Mouse (Mus musculus): ENCODE data around the gene Fbxl21. TPM values are rescaled to one million over a fixed set of nuclear protein-coding genes. Genes with fewer than 3 reads are reported as not detected.
A peak's percentile ranks its signal among the peaks of the same experiment; 100 is the strongest.

Fbxl21 gene
- polyA plus RNA-seq, 1 experiment from 2014 or later = 2.8 TPM

GRCm38 (mm10) chr13:56582720-56583119 lies 60.4 kb downstream of the Fbxl21 start:
- ATAC-seq (ENCODE audit: insufficient number of reproducible peaks, insufficient read depth, low FRiP score, low TSS enrichment, low read depth) = no peak
- H3K36me3 ChIP-seq = no peaks in the 10 kb centered on the region
- H3K4me1 ChIP-seq = peaks cover 35% of the 10 kb centered on the region
- H3K27ac ChIP-seq = peak overlapping the region; percentile 95
- WGBS = 27% methylated on average over 3 of the region's 3 CpGs
- H3K9ac ChIP-seq = 0 out of 2 replicates have a peak overlapping the region, but pooled peaks have one; percentile 21
- H3K9me3 ChIP-seq = no peaks in the 10 kb centered on the region
- H3K4me2 ChIP-seq = no peak overlapping the region
- no peaks in the 10 kb centered on the region for H3K27me3 ChIP-seq
- no peak overlapping the region for H3K4me3 ChIP-seq

- no peak for ATAC-seq (ENCODE audit: insufficient number of reproducible peaks, insufficient read depth, low FRiP score, low TSS enrichment, low read depth)
- peaks cover 31% of the 10 kb centered on the region for H3K4me1 ChIP-seq
- H3K27ac ChIP-seq = no peak overlapping the region
- WGBS = 74% methylated on average over 3 of the region's 3 CpGs
- H3K4me3 ChIP-seq = no peak overlapping the region
- no peaks in the 10 kb centered on the region for H3K9me3 ChIP-seq
- H3K4me2 ChIP-seq = no peak overlapping the region
- H3K9ac ChIP-seq = no peak overlapping the region
- no peaks in the 10 kb centered on the region for H3K27me3 ChIP-seq
- no peaks in the 10 kb centered on the region for H3K36me3 ChIP-seq
Observed at GRCm38 (mm10) chr13:56586046-56586445, 63.8 kb downstream of the Fbxl21 start.

Other genes starting within 250 kb of the Fbxl21 start
- 589 and 679 TPM in 2 replicates for gene Cxcl14, start 225.9 kb upstream of the Fbxl21 start, polyA plus RNA-seq (2015; fragmentation: Nextera tagmentation; extraction: Ambion mirVana)
- gene Gm3045, start 95.9 kb upstream of the Fbxl21 start, polyA plus RNA-seq (2015; fragmentation: Nextera tagmentation; extraction: Ambion mirVana) = not detected in 2 replicates
- 0.32 and 0.42 TPM in 2 replicates for gene Slc25a48, start 84.1 kb upstream of the Fbxl21 start, polyA plus RNA-seq (2015; fragmentation: Nextera tagmentation; extraction: Ambion mirVana)
- not detected in 2 replicates for gene Il9, start 40.2 kb upstream of the Fbxl21 start, polyA plus RNA-seq (2015; fragmentation: Nextera tagmentation; extraction: Ambion mirVana)
- gene Lect2, start 26.0 kb downstream of the Fbxl21 start, polyA plus RNA-seq (2015; fragmentation: Nextera tagmentation; extraction: Ambion mirVana) = 0.44 TPM in 1 of 2 replicates, not detected in the other
- gene Tgfbi, start 87.1 kb downstream of the Fbxl21 start, polyA plus RNA-seq (2015; fragmentation: Nextera tagmentation; extraction: Ambion mirVana) = 68.8 TPM in 2 replicates
- 39.5 and 44.7 TPM in 2 replicates for gene Smad5, start 180.5 kb downstream of the Fbxl21 start, polyA plus RNA-seq (2015; fragmentation: Nextera tagmentation; extraction: Ambion mirVana)
- 0.65 and 0.89 TPM in 2 replicates for gene Gm45623, start 231.4 kb downstream of the Fbxl21 start, polyA plus RNA-seq (2015; fragmentation: Nextera tagmentation; extraction: Ambion mirVana)